Mouse (Mus musculus): Measurements from ENCODE around the gene Cldn11. TPM values are rescaled to one million over a fixed set of nuclear protein-coding genes. Genes with fewer than 3 reads are reported as not detected.
"Not testable (repeated sequence)": the region's sequence is repeated elsewhere in the genome, so short reads cannot be mapped to it uniquely, and the experiment has no call there.

The Cldn11 gene
- total RNA-seq (2021), result 1 to 10 TPM; 1.5 to 1.6 TPM
- long read RNA-seq, experiment 1, result 0 reads
- long read RNA-seq, experiment 2, partial matches to known transcripts, result 0 of 1 reads
- long read RNA-seq, experiment 2, other reads (novel, unspliced or antisense), result 0 of 1 reads

GRCm38 (mm10) chr3:31149706-31150105 is at the start of gene Cldn11:
TSS of gene Cldn11 (plus strand) at chr3:31149920.
- DNase-seq (ENCODE audit: low spot score in 2 of 2), result peak in 1 of 2 experiments; percentile 51

- DNase-seq (ENCODE audit: low spot score in 2 of 2), result no peak
Observed at GRCm38 (mm10) chr3:31100026-31100425, 49.7 kb upstream of the Cldn11 start.

- no peak for DNase-seq (ENCODE audit: low spot score in 2 of 2)
Observed at GRCm38 (mm10) chr3:31100802-31101201, 48.9 kb upstream of the Cldn11 start.

- DNase-seq (ENCODE audit: low spot score in 2 of 2), result no peak
Observed at GRCm38 (mm10) chr3:31104936-31105335, 44.8 kb upstream of the Cldn11 start.

- DNase-seq (ENCODE audit: low spot score in 2 of 2), result no peak
Observed at GRCm38 (mm10) chr3:31106597-31106996, 43.1 kb upstream of the Cldn11 start.

GRCm38 (mm10) chr3:31107674-31108073 is 42.0 kb upstream of the Cldn11 start:
- DNase-seq (ENCODE audit: low spot score in 2 of 2), result no peak

- DNase-seq (ENCODE audit: low spot score in 2 of 2), result no peak
Observed at GRCm38 (mm10) chr3:31109108-31109507, 40.6 kb upstream of the Cldn11 start.

- no peak for DNase-seq (ENCODE audit: low spot score in 2 of 2)
Observed at GRCm38 (mm10) chr3:31123098-31123497, 26.6 kb upstream of the Cldn11 start.

- DNase-seq (ENCODE audit: low spot score in 2 of 2), result no peak
Observed at GRCm38 (mm10) chr3:31126303-31126702, 23.4 kb upstream of the Cldn11 start.

GRCm38 (mm10) chr3:31126848-31127247 is 22.9 kb upstream of the Cldn11 start:
- no peak for DNase-seq (ENCODE audit: low spot score in 2 of 2)

- no peak for DNase-seq (ENCODE audit: low spot score in 2 of 2)
Observed at GRCm38 (mm10) chr3:31129766-31130165, 20.0 kb upstream of the Cldn11 start.

- DNase-seq (ENCODE audit: low spot score in 2 of 2), result no peak
Observed at GRCm38 (mm10) chr3:31133664-31134063, 16.1 kb upstream of the Cldn11 start.

- no peak for DNase-seq (ENCODE audit: low spot score in 2 of 2)
Observed at GRCm38 (mm10) chr3:31134246-31134645, 15.5 kb upstream of the Cldn11 start.

GRCm38 (mm10) chr3:31134696-31135095 is 15.0 kb upstream of the Cldn11 start:
- DNase-seq (ENCODE audit: low spot score in 2 of 2), result no peak

GRCm38 (mm10) chr3:31136591-31136990 is 13.1 kb upstream of the Cldn11 start:
- not testable (repeated sequence) for DNase-seq (ENCODE audit: low spot score in 2 of 2)

GRCm38 (mm10) chr3:31138454-31139424 is 11.0 kb upstream of the Cldn11 start:
- DNase-seq (ENCODE audit: low spot score in 2 of 2), result peak; percentile 46 to 68

GRCm38 (mm10) chr3:31141621-31142020 is 8.1 kb upstream of the Cldn11 start:
- peak in 1 of 2 experiments; percentile 4 for DNase-seq (ENCODE audit: low spot score in 2 of 2)

GRCm38 (mm10) chr3:31145222-31145621 is 4.5 kb upstream of the Cldn11 start:
- not testable (repeated sequence) for DNase-seq (ENCODE audit: low spot score in 2 of 2)

GRCm38 (mm10) chr3:31145641-31146290 is 4.0 kb upstream of the Cldn11 start:
- DNase-seq (ENCODE audit: low spot score in 2 of 2), result peak; percentile 29 to 79

GRCm38 (mm10) chr3:31148595-31148994 is 1.1 kb upstream of the Cldn11 start:
- no peak for DNase-seq (ENCODE audit: low spot score in 2 of 2)

GRCm38 (mm10) chr3:31152108-31152507 is 2.4 kb downstream of the Cldn11 start:
- DNase-seq (ENCODE audit: low spot score in 2 of 2), result no peak

- DNase-seq (ENCODE audit: low spot score in 2 of 2), result no peak
Observed at GRCm38 (mm10) chr3:31156126-31156525, 6.4 kb downstream of the Cldn11 start.

Data from gastrocnemius, postnatal 4 days (tissue).